Mouse (Mus musculus) thymus, postnatal 0 days (tissue): ENCODE results near the gene Acad10. TPM values are rescaled to one million over a fixed set of nuclear protein-coding genes. Genes with fewer than 3 reads are reported as not detected.
"Not testable (repeated sequence)": the region's sequence is repeated elsewhere in the genome, so short reads cannot be mapped to it uniquely, and the experiment has no call there.

Experiments used
- DNase-seq: peaks from one replicate; pipeline ENCODE4 v3.0.0-alpha.2; 2015; ENCODE audit warnings: low spot score
- polyA plus RNA-seq: library from polyadenylated mRNA; unstranded; fragments of >200 nt; fragmentation: Nextera tagmentation; extraction: Ambion mirVana; gene quantifications from 2 replicates; pipeline ENCODE4 v1.2.1, GENCODE M21; 2015

The Acad10 gene
- polyA plus RNA-seq, 1 experiment from 2014 or later = 3.4 TPM

GRCm38 (mm10) chr5:121660897-121661254 is 562 bp upstream of the Acad10 start:
- DNase-seq = peak; percentile 23

- not testable (repeated sequence) for DNase-seq
These were observed 2.7 kb downstream of the Acad10 start for GRCm38 (mm10) chr5:121657656-121658055.

- DNase-seq = not testable (repeated sequence)
These were observed 3.4 kb downstream of the Acad10 start for GRCm38 (mm10) chr5:121656866-121657265.

- no peak for DNase-seq
These were observed 5.8 kb downstream of the Acad10 start for GRCm38 (mm10) chr5:121654526-121654925.

GRCm38 (mm10) chr5:121649134-121649533 is 11.2 kb downstream of the Acad10 start:
- no peak for DNase-seq

GRCm38 (mm10) chr5:121639601-121640000 is 20.7 kb downstream of the Acad10 start:
- no peak for DNase-seq

- no peak for DNase-seq
These were observed 23.0 kb downstream of the Acad10 start for GRCm38 (mm10) chr5:121637296-121637695.

- DNase-seq = no peak
These were observed 25.6 kb downstream of the Acad10 start for GRCm38 (mm10) chr5:121634668-121635067.

- DNase-seq = no peak
These were observed 27.5 kb downstream of the Acad10 start for GRCm38 (mm10) chr5:121632804-121633203.

- DNase-seq = not testable (repeated sequence)
These were observed 29.1 kb downstream of the Acad10 start for GRCm38 (mm10) chr5:121631106-121631647.

GRCm38 (mm10) chr5:121627871-121628270 is 32.4 kb downstream of the Acad10 start:
- peak; percentile 77 for DNase-seq

GRCm38 (mm10) chr5:121623241-121623640 is 37.1 kb downstream of the Acad10 start:
- no peak for DNase-seq

- no peak for DNase-seq
These were observed 39.2 kb downstream of the Acad10 start for GRCm38 (mm10) chr5:121621102-121621501.

GRCm38 (mm10) chr5:121618592-121619513 is 41.5 kb downstream of the Acad10 start, which contains the start of gene Acad12:
Gene Acad12, minus strand, starts transcription at chr5:121618938.
- peak; percentile 84 for DNase-seq

- DNase-seq = not testable (repeated sequence)
These were observed 45.4 kb downstream of the Acad10 start for GRCm38 (mm10) chr5:121614921-121615320.

GRCm38 (mm10) chr5:121612036-121612435 is 48.3 kb downstream of the Acad10 start:
- no peak for DNase-seq

- not testable (repeated sequence) for DNase-seq
These were observed 50.7 kb downstream of the Acad10 start for GRCm38 (mm10) chr5:121609556-121610135.

- DNase-seq = peak; percentile 79
These were observed 54.2 kb downstream of the Acad10 start for GRCm38 (mm10) chr5:121606151-121606550.

- DNase-seq = not testable (repeated sequence)
These were observed 56.5 kb downstream of the Acad10 start for GRCm38 (mm10) chr5:121603815-121604214.

GRCm38 (mm10) chr5:121601547-121602299 is 58.6 kb downstream of the Acad10 start:
- peak; percentile 82 for DNase-seq

- no peak for DNase-seq
These were observed 61.3 kb downstream of the Acad10 start for GRCm38 (mm10) chr5:121598871-121599610.
